Mouse (Mus musculus): Measurements from ENCODE around the gene Polr3h.

Polr3h gene

GRCm38 (mm10) chr15:81846755-81847154 is 79.3 kb downstream of the Polr3h start:
- no peak for DNase-seq (ENCODE audit: extremely low spot score)

GRCm38 (mm10) chr15:81845724-81846123 is 80.3 kb downstream of the Polr3h start:
- no peak for DNase-seq (ENCODE audit: extremely low spot score)

GRCm38 (mm10) chr15:81845033-81845625 is 80.9 kb downstream of the Polr3h start:
- no peak for DNase-seq (ENCODE audit: extremely low spot score)

- no peak for DNase-seq (ENCODE audit: extremely low spot score)
Observed at GRCm38 (mm10) chr15:81842275-81842674, 83.8 kb downstream of the Polr3h start.

- DNase-seq (ENCODE audit: extremely low spot score), result no peak
Observed at GRCm38 (mm10) chr15:81840306-81840705, 85.7 kb downstream of the Polr3h start.

- no peak for DNase-seq (ENCODE audit: extremely low spot score)
Observed at GRCm38 (mm10) chr15:81839634-81840033, 86.4 kb downstream of the Polr3h start.

- DNase-seq (ENCODE audit: extremely low spot score), result no peak
Observed at GRCm38 (mm10) chr15:81838554-81839235, 87.3 kb downstream of the Polr3h start.
